Mouse (Mus musculus): ENCODE data around the gene Psph.
A peak's percentile ranks its signal among the peaks of the same experiment; 100 is the strongest.

Gene Psph

DNA sequence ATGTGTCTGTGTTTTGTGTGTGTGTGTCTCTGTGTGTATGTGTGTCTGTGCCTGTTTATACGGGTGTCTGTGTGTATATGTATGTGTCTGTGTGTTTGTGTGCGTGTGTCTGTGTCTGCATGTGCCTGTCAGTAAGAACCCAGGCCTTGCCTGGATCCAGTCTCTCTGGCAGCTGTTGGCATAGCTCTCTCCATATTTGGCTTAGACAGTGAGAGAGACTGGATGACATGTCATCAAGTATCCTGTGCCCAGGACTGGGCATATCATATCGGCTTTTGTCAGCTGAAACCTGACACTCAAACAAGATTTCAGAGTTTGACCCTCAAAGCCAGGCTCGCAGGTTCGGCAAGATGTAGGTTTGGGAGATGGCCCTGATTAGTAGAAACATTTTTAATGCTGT is 56.2 kb downstream of the Psph start:
- no peak for DNase-seq (ENCODE audit: low spot score in 2 of 2)

DNA sequence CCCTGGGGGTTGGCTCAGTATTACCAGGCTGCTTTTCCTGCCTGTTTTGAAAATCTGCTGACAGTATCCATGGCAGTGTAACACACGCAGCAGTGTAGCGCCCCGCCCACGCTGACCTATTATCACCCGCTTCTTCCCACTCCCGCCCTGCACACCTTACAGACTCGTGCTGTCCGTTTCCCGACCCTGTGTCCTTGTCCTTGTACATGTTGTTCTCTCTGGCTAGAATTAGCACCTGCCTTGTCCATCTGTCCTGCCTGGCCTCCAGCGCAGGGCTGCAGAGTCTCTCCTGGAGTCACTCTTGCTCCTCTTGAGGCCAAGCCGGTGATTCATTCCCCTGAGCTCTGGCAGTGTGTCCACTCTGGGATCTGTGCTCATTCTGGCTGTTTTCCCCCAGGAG is 56.9 kb downstream of the Psph start:
- DNase-seq (ENCODE audit: low spot score in 2 of 2) = no peak

DNA sequence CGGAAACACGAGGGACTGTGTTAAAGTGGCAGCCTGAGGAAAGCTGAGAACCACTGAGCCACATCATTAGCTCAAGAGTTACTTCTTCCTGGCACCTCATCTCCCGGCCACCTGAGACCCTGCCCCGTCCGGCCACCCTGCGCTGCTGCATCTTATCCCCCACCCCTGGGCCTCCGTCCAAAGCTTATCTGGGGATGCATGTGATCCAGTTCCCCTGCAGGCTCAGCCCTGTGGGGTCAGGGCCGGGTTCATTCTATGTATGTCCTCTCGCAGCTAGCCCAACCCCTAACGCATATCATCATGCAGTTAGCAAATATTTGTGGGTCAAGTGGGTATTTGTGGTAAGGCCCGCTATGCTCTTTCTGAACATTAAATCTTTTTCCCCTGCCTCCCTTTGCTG is 58.0 kb downstream of the Psph start:
- no peak for DNase-seq (ENCODE audit: low spot score in 2 of 2)

DNA sequence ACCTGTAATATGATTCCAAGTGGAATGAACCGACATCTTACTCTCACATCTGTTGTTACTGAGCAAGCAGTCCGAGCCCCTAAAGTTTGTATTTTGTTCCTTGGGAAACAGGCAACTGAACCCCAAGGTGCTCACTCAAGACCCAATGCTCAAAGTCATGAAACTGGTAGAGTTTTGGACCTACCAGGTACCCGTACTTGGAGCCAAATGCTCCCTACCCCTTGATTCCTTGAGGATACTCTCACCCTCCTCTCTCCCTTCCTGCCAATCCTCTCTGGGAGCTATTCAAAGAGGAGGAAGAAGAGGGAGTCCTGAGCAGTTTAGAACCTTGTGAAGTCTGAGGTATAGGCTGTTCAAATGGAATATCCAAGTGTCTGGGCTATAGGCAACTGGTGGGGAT is 60.5 kb downstream of the Psph start:
- no peak for DNase-seq (ENCODE audit: low spot score in 2 of 2)

DNA sequence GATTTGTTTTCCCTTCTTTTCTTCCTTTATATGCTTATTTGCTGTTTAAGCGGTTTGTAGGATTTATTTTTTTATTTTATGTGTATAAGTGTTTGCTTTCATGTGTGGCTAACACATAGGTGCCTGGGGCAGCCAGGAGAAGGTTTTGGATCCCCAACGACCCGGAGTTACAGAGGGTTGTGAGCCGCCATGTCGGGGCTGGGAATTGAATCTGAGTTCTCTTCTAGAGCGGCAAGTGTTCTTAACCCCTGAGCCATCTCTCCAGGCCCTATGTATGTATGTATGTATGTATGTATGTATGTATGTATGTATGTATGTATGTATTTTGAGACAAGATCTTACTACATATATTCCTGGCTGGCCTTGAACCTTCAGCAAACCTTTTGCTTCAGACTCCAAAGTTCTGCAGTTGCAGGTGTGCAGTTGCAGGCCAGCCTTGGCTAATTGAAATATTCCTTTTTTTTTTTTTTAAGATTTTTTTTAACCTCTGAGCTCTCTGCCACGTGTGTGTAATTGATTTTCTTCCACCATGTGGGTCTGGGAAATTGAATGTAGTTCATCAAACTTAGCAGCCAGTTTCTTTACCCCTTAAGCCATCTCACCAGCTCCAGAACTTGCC is 61.4 kb downstream of the Psph start:
- no peak for DNase-seq (ENCODE audit: low spot score in 2 of 2)

DNA sequence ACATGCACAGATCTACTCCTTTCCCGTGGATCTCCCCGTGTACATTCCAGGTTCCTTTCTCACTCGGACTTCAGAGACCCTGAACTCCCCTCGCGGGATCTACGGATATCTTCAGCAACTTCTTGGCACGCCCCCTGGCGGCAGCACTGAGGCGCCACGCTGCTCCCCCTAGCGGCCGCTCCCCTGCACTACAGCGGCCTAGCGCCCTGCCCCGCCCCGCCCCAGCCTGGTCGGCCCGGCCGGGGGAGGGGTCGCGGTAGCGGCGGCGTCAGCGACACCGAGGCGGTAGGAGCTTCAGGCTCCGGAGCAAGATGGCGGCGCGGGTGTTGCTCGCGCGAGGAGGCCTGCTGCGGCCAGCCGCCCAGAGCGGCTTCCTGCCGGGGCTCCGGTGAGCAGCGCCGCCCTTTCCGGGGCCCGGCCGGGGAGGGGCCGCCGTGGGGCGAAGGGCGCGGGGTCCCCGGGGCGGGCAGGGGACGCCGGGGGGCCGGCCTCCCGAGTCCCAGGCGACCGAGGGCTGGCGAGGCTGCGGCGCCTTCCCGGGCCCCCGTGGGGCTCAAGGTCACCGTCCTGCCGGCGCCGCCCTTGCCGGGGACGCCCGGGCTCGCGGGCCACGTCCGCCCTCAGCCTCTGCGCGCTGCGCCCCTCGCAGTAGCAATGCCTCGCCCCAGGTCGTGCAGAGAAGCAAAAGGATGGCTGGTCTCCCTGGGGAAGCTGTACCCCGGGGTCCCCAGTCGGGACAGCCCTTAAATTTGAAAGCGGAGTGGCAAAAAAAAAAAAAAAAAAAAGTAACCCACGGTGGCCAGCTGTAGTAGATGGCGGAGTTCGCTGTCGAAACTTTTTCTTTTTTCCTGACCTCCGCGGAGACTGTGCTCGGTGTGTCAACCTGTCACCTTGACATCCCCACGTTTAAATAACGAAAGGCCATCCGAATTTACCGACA is 62.1 kb downstream of the Psph start, which contains the start of gene Nipsnap2:
Nipsnap2 (plus strand) TSS at position 230 of the 940 bp plus-strand sequence.
- DNase-seq (ENCODE audit: low spot score in 2 of 2) = peak; percentile 79 to 90

DNA sequence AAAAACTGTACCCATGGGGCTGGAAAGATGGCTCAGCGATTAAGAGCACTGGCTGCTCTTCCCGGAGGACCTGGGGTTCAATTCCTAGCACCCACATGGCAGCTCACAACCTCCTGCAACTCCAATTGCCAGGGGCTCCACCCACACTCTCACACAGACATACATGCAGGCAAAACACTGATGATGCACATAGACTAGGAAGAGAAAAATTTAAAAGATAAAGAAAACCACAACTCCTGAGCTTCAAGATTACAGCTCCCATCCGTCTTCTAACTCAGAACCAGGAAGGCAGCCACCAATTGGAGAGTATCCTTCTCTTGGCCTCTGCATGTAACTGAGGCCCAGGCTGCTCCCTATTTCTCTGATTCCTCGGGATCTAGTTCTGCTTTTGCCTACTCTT is 63.0 kb downstream of the Psph start:
- no peak for DNase-seq (ENCODE audit: low spot score in 2 of 2)

DNA sequence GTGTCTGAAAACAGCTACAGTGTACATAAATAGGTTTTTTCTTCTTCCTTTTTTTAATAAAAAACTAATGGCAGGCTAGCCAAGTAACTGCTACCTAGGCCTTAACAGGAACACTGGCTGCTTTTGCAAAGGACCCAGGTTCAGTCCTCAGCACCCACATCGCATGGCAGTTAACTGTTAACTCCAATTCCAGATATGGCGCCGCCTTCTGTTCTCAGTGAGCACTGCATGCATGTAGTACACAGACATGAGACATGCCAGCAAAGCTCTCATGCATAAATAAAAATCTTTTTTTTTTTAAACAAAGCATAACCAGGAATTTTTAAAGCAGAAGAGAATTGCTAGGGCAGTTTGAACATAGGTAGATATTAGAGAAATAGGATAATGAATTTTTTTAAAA is 67.1 kb downstream of the Psph start:
- no peak for DNase-seq (ENCODE audit: low spot score in 2 of 2)

DNA sequence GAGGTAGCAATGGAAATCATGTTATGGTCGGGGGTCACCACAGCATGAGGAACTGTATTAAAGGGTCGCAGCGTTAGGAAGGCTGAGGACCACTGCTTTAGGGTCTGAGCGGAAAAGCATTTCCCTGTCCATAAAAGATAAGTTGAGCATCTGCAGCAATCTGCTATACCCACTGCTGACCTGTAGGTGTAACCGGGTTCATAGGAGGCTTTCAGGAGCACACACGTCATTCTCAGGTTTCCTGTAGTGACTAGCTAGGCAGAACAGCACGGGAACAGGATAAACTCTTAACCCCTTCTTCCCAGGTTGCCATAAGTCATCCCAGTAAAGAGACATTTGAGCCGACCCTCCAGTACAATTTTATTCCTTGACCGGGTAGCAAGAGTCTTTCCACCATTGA is 70.2 kb downstream of the Psph start:
- DNase-seq (ENCODE audit: low spot score in 2 of 2) = no peak
